Mouse (Mus musculus) testis, adult 2 months (tissue): ENCODE measurements around the gene Drd4.

ENCODE experiments used
- CTCF ChIP-seq: fragments of 200-500 bp; IDR thresholded peaks from 2 replicates; pipeline ENCODE4 v1.5.1; 2012; ENCODE audit warnings: low read depth, mild to moderate bottlenecking, inconsistent platforms, low read length, moderate library complexity; ENCODE audit not compliant: control insufficient read depth, insufficient read depth, insufficient replicate concordance
- POLR2A ChIP-seq: fragments of 200-500 bp; IDR thresholded peaks from 2 replicates; pipeline ENCODE4 v1.6.1; 2012; ENCODE audit warnings: low read depth, mild to moderate bottlenecking, inconsistent platforms, low read length, moderate library complexity; ENCODE audit not compliant: control insufficient read depth

DNA sequence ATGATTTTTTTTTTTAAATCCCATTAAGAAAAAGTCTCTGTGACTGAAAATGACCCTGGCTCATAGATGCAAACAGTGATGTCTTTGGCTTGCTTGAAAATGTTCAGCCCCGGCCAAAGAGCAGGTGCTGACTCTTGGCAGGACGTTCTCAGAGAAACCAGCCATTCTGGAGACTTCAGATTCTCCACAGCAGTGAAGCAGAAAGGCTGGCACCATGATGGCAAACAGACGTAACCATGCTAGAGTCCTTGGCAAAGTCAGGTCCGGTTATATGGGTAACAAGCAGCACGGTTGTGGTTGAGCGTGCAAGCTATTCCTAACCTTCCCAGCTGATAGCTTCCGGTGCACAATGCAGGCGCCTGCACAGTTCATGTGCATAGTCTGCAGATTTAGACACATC, 7.4 kb downstream of the Drd4 start:
- TF ChIP-seq CTCF (no peak), POLR2A (no peak)
